Mouse (Mus musculus) heart, embryonic 16.5 days (tissue): ENCODE measurements at regions not wholly inside any gene's neighbourhood (a gene's known extent, or its start where the extent isn't known, plus 50 kb on each side); places are given as distances from the start of the nearest gene placed in this dataset.
A peak's percentile ranks its signal among the peaks of the same experiment; 100 is the strongest.

Source experiments
- ATAC-seq: fragments of 200-750 bp; cut with Nextera tagmentation; replicated peaks from 2 replicates; pipeline ENCODE4 v1.8.0; 2017; ENCODE audit warnings: moderate number of reproducible peaks; ENCODE audit not compliant: insufficient read depth, low FRiP score; ENCODE audit errors: extremely low read depth
- H3K27ac ChIP-seq: fragments of 300-500 bp; sonication (generic); 2 replicates; pipeline ENCODE4 v1.5.1; 2014; ENCODE audit warnings: mild to moderate bottlenecking, low read length, control low read depth, moderate library complexity
- H3K27me3 ChIP-seq: fragments of 300-500 bp; sonication (generic); 2 replicates; pipeline ENCODE4 v1.6.1; 2014; ENCODE audit warnings: low read length, mixed read lengths; ENCODE audit not compliant: control insufficient read depth, insufficient read depth
- H3K36me3 ChIP-seq: fragments of 300-500 bp; sonication (generic); 2 replicates; pipeline ENCODE4 v1.6.1; 2014; ENCODE audit not compliant: control insufficient read depth, insufficient read depth
- H3K4me1 ChIP-seq: fragments of 300-500 bp; sonication (generic); 2 replicates; pipeline ENCODE4 v1.6.1; 2014; ENCODE audit warnings: low read length, mixed read lengths; ENCODE audit not compliant: control insufficient read depth, insufficient read depth
- H3K4me2 ChIP-seq: fragments of 300-500 bp; sonication (generic); 2 replicates; pipeline ENCODE4 v1.6.1; 2014; ENCODE audit warnings: low read depth, mild to moderate bottlenecking, control low read depth, low read length
- H3K4me3 ChIP-seq: fragments of 300-500 bp; sonication (generic); 2 replicates; pipeline ENCODE4 v1.5.1; 2014; ENCODE audit warnings: mild to moderate bottlenecking, control low read depth, low read length
- H3K9ac ChIP-seq: fragments of 300-500 bp; sonication (generic); 2 replicates; pipeline ENCODE4 v1.6.1; 2014; ENCODE audit warnings: low read length, control low read depth
- H3K9me3 ChIP-seq: fragments of 300-500 bp; sonication (generic); replicated peaks from 2 replicates; pipeline ENCODE4 v1.6.1; 2016; ENCODE audit warnings: low read length; ENCODE audit not compliant: control insufficient read depth
- WGBS: fragments of 180-500 bp; shearing (Covaris S2); extraction: QIAGEN DNeasy Blood & Tissue Kit; methylation state at CpG from one replicate; pipeline ENCODE4 v1.1.7; 2014; 5-methylcytosine and 5-hydroxymethylcytosine counted together

DNA sequence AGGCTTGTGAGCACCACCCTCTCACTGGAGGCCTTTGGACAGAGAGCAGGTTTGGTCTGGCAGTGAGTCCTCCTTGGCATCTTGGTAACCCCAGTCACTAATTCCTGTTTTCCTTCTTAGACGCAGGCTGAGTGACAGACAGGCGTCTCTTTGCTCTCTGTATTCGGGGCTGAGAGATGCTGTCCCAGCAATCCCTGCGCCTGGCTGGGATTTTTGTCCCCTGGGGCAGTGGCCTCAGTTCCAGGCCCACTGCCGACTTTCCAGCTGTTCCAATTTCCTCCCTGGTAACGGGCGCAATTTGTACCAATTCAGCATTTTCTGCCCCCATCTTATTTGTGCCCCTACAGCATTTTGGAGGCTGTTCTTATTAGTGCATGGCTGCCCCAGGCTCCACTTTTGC lies 118.5 kb upstream of the Irx6 start:
- no peaks in the 10 kb centered on the region; the same call in 1 of the 2 replicates for H3K9me3 ChIP-seq
- H3K9ac ChIP-seq, result no peak overlapping the region
- no peaks in the 10 kb centered on the region for H3K36me3 ChIP-seq
- H3K4me2 ChIP-seq, result no peak overlapping the region
- no peaks in the 10 kb centered on the region for H3K4me1 ChIP-seq
- H3K27ac ChIP-seq, result no peak overlapping the region
- H3K27me3 ChIP-seq, result no peaks in the 10 kb centered on the region
- ATAC-seq, result no peak
- no peak overlapping the region for H3K4me3 ChIP-seq
- WGBS, result 66% methylated on average over 7 of the region's 7 CpGs

DNA sequence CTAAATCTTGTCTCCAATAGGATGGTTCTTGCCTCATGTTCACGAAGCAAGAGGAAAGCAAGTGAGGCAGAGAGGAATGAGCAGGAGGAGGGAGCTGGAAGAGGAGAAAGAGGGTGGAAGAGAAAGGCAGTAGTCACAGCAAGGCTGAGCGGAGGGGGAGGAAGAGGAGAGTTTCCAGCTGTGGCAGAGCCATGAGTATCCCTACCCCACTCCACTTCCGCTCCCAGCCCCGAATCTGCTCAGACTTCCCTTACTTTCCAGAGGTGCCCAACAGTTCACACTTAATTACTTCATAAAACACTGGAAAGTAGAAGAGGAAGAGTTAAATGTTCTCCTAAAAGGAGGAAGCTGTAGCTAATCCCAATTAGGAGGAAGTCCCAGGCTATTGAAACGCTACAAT lies 111.6 kb upstream of the Irx6 start:
- Histone ChIP-seq H3K27ac (no peak overlapping the region), H3K4me1 (no peaks in the 10 kb centered on the region), H3K36me3 (no peaks in the 10 kb centered on the region), H3K4me2 (no peak overlapping the region), H3K9me3 (no peaks in the 10 kb centered on the region; the same call in 1 of the 2 replicates), H3K9ac (no peak overlapping the region), H3K27me3 (no peaks in the 10 kb centered on the region), H3K4me3 (no peak overlapping the region)
- no peak for ATAC-seq
- WGBS, result 64% methylated on average over 5 of the region's 5 CpGs

DNA sequence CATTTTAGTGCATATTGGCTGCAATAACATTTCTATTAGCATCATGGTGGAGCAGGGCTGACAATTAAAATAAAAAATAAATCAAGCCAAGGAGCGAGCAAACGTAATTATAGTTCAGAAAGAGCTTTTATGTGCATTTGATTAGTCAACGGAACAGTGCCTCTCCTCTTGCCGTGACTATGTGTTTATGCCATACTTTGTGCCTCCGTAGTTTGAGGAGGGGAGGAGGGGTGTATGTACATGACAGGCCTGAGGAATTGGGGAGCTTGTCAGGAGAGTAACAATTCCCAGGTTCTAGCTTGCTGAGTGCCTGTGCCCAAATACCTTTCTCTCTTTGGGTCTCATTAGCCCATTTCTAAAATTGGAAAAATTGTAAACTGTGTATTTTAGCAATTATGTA lies 111.1 kb upstream of the Irx6 start:
- Histone ChIP-seq H3K4me3 (no peak overlapping the region), H3K36me3 (no peaks in the 10 kb centered on the region), H3K9me3 (no peaks in the 10 kb centered on the region), H3K4me2 (no peak overlapping the region), H3K27me3 (no peaks in the 10 kb centered on the region), H3K9ac (no peak overlapping the region), H3K4me1 (no peaks in the 10 kb centered on the region), H3K27ac (no peak overlapping the region)
- ATAC-seq, result no peak
- WGBS, result 81% methylated on average over 5 of the region's 5 CpGs

DNA sequence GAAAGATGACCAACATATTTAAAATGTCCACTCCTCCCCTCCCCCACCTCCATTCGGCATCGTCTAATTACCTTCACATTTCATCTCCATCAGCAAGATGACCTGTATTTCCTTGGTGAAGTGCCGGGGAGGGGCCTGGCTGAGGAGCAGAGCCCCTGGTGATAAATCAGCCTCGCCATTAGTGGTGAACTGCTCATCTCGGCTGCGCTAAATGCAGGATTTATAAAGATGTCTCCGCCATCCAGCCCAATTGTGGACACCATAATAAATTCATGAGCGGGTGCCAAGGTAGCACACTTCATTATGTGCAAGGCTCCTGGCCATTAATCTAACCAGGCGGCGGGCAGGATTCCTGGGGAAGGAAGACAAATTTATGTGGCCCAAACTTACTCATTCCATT lies 104.4 kb upstream of the Irx6 start:
- no peak overlapping the region for H3K4me2 ChIP-seq
- H3K4me1 ChIP-seq, result no peaks in the 10 kb centered on the region
- H3K27me3 ChIP-seq, result no peaks in the 10 kb centered on the region
- no peaks in the 10 kb centered on the region for H3K36me3 ChIP-seq
- no peak overlapping the region for H3K9ac ChIP-seq
- no peaks in the 10 kb centered on the region for H3K9me3 ChIP-seq
- H3K4me3 ChIP-seq, result no peak overlapping the region
- WGBS, result 77% methylated on average over 10 of the region's 10 CpGs
- no peak for ATAC-seq
- no peak overlapping the region for H3K27ac ChIP-seq

GRCm38 (mm10) chr8:92579446-92579845 lies 94.6 kb upstream of the Irx6 start:
- H3K27ac ChIP-seq, result no peak overlapping the region
- H3K27me3 ChIP-seq, result no peaks in the 10 kb centered on the region
- no peak overlapping the region for H3K9ac ChIP-seq
- 70% methylated on average over 2 of the region's 2 CpGs for WGBS
- no peaks in the 10 kb centered on the region for H3K9me3 ChIP-seq
- H3K4me1 ChIP-seq, result no peaks in the 10 kb centered on the region
- H3K4me3 ChIP-seq, result no peak overlapping the region
- no peaks in the 10 kb centered on the region for H3K36me3 ChIP-seq
- no peak overlapping the region for H3K4me2 ChIP-seq
- ATAC-seq, result no peak

DNA sequence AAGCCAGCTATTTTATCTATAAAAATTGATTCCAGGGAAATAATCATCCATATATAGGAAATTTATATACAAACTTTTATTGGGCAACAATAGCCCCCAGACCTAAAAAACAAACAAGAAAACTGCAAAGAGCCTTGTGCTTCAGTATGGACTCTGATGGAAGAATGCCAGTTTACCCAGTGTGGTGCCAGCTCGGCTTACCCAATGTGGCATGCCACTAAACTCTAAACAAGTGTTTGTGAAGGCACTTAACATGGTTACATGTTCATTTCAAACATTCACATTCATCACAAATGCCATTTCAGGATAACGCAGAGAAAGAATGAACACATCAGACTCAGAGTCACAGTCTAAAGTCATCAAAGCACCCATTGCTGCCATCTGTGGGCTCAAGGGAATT lies 93.0 kb upstream of the Irx6 start:
- no peak overlapping the region for H3K4me3 ChIP-seq
- no peaks in the 10 kb centered on the region for H3K27me3 ChIP-seq
- no peaks in the 10 kb centered on the region for H3K36me3 ChIP-seq
- no peak overlapping the region for H3K9ac ChIP-seq
- no peaks in the 10 kb centered on the region for H3K4me1 ChIP-seq
- no peak overlapping the region for H3K27ac ChIP-seq
- WGBS, result 77% methylated on average over 2 of the region's 2 CpGs
- no peak overlapping the region for H3K4me2 ChIP-seq
- no peak for ATAC-seq
- H3K9me3 ChIP-seq, result no peaks in the 10 kb centered on the region

DNA sequence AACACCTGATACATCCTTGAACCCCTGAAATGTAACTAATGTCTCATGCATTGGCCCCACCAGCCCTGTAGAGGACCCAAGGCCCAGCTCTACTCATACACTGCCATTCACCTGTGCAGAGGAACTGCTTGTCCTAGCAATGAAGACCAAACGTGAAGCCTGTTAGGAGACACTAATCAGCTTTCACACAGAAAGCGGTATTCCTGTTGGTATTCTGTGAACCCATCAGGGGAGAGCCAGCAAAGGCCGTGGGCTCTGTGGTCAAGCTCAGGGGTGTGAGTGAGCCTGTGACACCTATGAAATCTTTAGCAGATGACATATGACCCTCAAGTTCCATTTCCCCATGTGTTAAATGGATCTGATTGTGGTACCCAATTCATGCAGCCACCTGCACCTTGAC lies 73.3 kb upstream of the Irx6 start:
- Histone ChIP-seq H3K4me3 (no peak overlapping the region), H3K36me3 (no peaks in the 10 kb centered on the region), H3K27me3 (no peaks in the 10 kb centered on the region), H3K4me1 (no peaks in the 10 kb centered on the region), H3K27ac (no peak overlapping the region), H3K9ac (no peak overlapping the region), H3K9me3 (no peaks in the 10 kb centered on the region), H3K4me2 (no peak overlapping the region)
- WGBS, result 76% methylated on average over 3 of the region's 3 CpGs
- ATAC-seq, result no peak

GRCm38 (mm10) chr8:92602973-92603372 lies 71.1 kb upstream of the Irx6 start:
- no peak overlapping the region for H3K4me3 ChIP-seq
- no peaks in the 10 kb centered on the region for H3K4me1 ChIP-seq
- H3K36me3 ChIP-seq, result no peaks in the 10 kb centered on the region
- no peaks in the 10 kb centered on the region for H3K27me3 ChIP-seq
- WGBS, result 28% methylated on average over 7 of the region's 7 CpGs
- H3K4me2 ChIP-seq, result no peak overlapping the region
- no peaks in the 10 kb centered on the region for H3K9me3 ChIP-seq
- no peak overlapping the region for H3K27ac ChIP-seq
- H3K9ac ChIP-seq, result no peak overlapping the region
- peak; percentile 65 for ATAC-seq

GRCm38 (mm10) chr8:92605631-92606030 lies 68.5 kb upstream of the Irx6 start:
- Histone ChIP-seq H3K4me2 (no peak overlapping the region), H3K36me3 (no peaks in the 10 kb centered on the region), H3K4me1 (no peaks in the 10 kb centered on the region), H3K9ac (no peak overlapping the region), H3K27ac (no peak overlapping the region), H3K4me3 (no peak overlapping the region), H3K9me3 (no peaks in the 10 kb centered on the region), H3K27me3 (no peaks in the 10 kb centered on the region)
- 84% methylated on average over 5 of the region's 5 CpGs for WGBS
- no peak for ATAC-seq

DNA sequence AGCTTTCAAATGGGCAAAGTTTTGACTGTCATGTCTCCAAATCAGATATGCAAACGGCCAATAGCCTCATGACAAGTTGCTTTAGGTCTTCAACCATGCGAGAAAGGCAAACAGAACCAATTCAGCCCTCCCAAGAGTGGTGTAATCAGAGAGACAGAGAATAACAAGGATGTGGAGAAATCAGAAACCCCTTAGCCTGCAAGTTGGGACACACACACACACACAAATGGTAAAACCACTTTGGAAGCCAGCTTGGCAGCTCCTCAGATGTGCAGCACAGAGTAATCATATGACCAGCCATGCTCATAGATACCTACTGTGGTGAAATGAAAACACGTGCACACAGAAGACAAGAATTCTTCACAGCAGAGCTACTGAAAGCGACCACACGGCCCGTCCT lies 66.5 kb upstream of the Irx6 start:
- Histone ChIP-seq H3K4me1 (no peaks in the 10 kb centered on the region), H3K27ac (no peak overlapping the region), H3K9me3 (no peaks in the 10 kb centered on the region), H3K4me3 (no peak overlapping the region), H3K4me2 (no peak overlapping the region), H3K9ac (no peak overlapping the region), H3K27me3 (no peaks in the 10 kb centered on the region), H3K36me3 (no peaks in the 10 kb centered on the region)
- WGBS, result 78% methylated on average over 6 of the region's 6 CpGs
- ATAC-seq, result no peak
